Mouse (Mus musculus) E14TG2a.4 (cell line): ENCODE measurements around the gene Tmem136.

ENCODE experiments used
- CTCF ChIP-seq: conservative IDR thresholded peaks from 2 replicates; pipeline ENCODE4 v1.5.1; 2014; ENCODE audit warnings: low read length
- NANOG ChIP-seq: IDR thresholded peaks from 2 replicates; pipeline ENCODE4 v1.6.1; 2014; ENCODE audit warnings: borderline replicate concordance, low read length, mixed read lengths
- POU5F1 ChIP-seq: IDR thresholded peaks from 2 replicates; pipeline ENCODE4 v1.6.1; 2014; ENCODE audit warnings: low read length, borderline replicate concordance

- TF ChIP-seq CTCF (no peak), POU5F1 (no peak), NANOG (no peak)
These were observed 7.6 kb downstream of the Tmem136 start for GRCm38 (mm10) chr9:43108721-43109120.
